Mouse (Mus musculus) liver, embryonic 11.5 days (tissue): Measurements from ENCODE around the gene Upk1b. TPM values are rescaled to one million over a fixed set of nuclear protein-coding genes. Genes with fewer than 3 reads are reported as not detected.

Experiments
- ATAC-seq: fragments of 200-750 bp; cut with Nextera tagmentation; replicated peaks from 2 replicates; pipeline ENCODE4 v1.8.0; 2017; ENCODE audit warnings: moderate number of reproducible peaks, mild to moderate bottlenecking, moderate TSS enrichment, moderate library complexity; ENCODE audit not compliant: low FRiP score
- DNase-seq: peaks from one replicate; pipeline ENCODE4 v3.0.0-alpha.2; 2017; ENCODE audit warnings: low spot score
- H3K27ac ChIP-seq: fragments of 300-500 bp; sonication (generic); 2 replicates; pipeline ENCODE4 v1.5.1; 2014; ENCODE audit warnings: mild to moderate bottlenecking, low read depth, low read length, control low read depth
- H3K27me3 ChIP-seq: fragments of 300-500 bp; sonication (generic); replicated peaks from 2 replicates; pipeline ENCODE4 v1.6.1; 2014; ENCODE audit warnings: low read length, mixed read lengths; ENCODE audit not compliant: control insufficient read depth, insufficient read depth
- H3K36me3 ChIP-seq: fragments of 300-500 bp; sonication (generic); 2 replicates; pipeline ENCODE4 v1.6.1; 2014; ENCODE audit warnings: mild to moderate bottlenecking, low read length, moderate library complexity, mixed read lengths; ENCODE audit not compliant: control insufficient read depth, insufficient read depth
- H3K4me1 ChIP-seq: fragments of 300-500 bp; sonication (generic); replicated peaks from 2 replicates; pipeline ENCODE4 v1.6.1; 2014; ENCODE audit warnings: low read length, mixed read lengths; ENCODE audit not compliant: control insufficient read depth, insufficient read depth
- H3K4me2 ChIP-seq: fragments of 300-500 bp; sonication (generic); 2 replicates; pipeline ENCODE4 v1.6.1; 2014; ENCODE audit warnings: mild to moderate bottlenecking, control low read depth, moderate library complexity
- H3K4me3 ChIP-seq: fragments of 300-500 bp; sonication (generic); 2 replicates; pipeline ENCODE4 v1.5.1; 2014; ENCODE audit warnings: low read depth, low read length, control low read depth
- H3K9ac ChIP-seq: fragments of 300-500 bp; sonication (generic); 2 replicates; pipeline ENCODE4 v1.6.1; 2014; ENCODE audit warnings: low read depth, low read length, control low read depth
- H3K9me3 ChIP-seq: fragments of 300-500 bp; sonication (generic); 2 replicates; pipeline ENCODE4 v1.6.1; 2016; ENCODE audit warnings: low read length, inconsistent platforms, mixed read lengths; ENCODE audit not compliant: control insufficient read depth
- WGBS: fragments of 180-500 bp; shearing (Covaris S2); extraction: QIAGEN DNeasy Blood & Tissue Kit; methylation state at CpG from one replicate; pipeline ENCODE4 v1.1.7; 2014; 5-methylcytosine and 5-hydroxymethylcytosine counted together
- polyA plus RNA-seq: library from polyadenylated mRNA; unstranded; fragments of >200 nt; fragmentation: Nextera tagmentation; extraction: Ambion mirVana; gene quantifications from 2 replicates; pipeline ENCODE4 v1.2.1, GENCODE M21; 2014

Upk1b gene
- polyA plus RNA-seq, 1 experiment from 2014 or later, result 5.3 TPM

GRCm38 (mm10) chr16:38785301-38785700, 14.8 kb downstream of the Upk1b start:
- Histone ChIP-seq H3K4me3 (no peak overlapping the region), H3K36me3 (no peaks in the 10 kb centered on the region), H3K9me3 (no peaks in the 10 kb centered on the region), H3K27me3 (no peaks in the 10 kb centered on the region; the same call in 1 of the 2 replicates), H3K9ac (no peak overlapping the region), H3K4me2 (no peak overlapping the region), H3K4me1 (no peaks in the 10 kb centered on the region), H3K27ac (no peak overlapping the region)
- WGBS, result 75% methylated on average over 7 of the region's 7 CpGs
- ATAC-seq (no peak), DNase-seq (no peak)

DNA sequence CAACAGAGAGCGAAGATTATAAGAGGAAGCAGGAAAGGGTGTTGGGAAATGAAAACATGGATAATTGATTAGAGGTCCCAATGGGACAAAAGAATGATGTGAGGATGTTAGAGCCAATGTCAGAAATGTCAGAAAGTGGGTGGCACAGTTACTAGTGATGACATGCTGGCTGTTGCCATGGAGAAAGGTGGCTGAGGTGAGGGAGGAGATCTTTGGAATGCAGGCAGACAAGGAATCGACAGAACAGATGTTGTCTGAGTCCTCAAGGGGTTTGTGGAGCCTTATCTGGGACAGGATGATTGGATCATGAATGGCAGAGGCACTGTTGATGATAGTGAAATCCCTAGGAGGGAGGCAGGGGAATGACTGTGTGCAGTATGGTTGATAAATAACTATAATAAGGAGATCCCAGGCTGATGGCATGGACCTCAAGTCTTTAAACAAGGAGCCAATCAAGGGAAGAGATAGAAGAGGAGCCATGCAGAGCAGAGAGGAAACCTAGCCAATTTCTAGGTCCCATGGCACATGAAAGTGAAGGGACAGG, 17.5 kb downstream of the Upk1b start:
- Histone ChIP-seq H3K4me2 (no peak overlapping the region), H3K36me3 (no peaks in the 10 kb centered on the region), H3K9ac (no peak overlapping the region), H3K27me3 (no peaks in the 10 kb centered on the region; the same call in 1 of the 2 replicates), H3K4me3 (no peak overlapping the region), H3K9me3 (no peaks in the 10 kb centered on the region), H3K4me1 (no peaks in the 10 kb centered on the region), H3K27ac (no peak overlapping the region)
- ATAC-seq (no peak), DNase-seq (no peak)
- 45% methylated on average over 2 of the region's 2 CpGs for WGBS

DNA sequence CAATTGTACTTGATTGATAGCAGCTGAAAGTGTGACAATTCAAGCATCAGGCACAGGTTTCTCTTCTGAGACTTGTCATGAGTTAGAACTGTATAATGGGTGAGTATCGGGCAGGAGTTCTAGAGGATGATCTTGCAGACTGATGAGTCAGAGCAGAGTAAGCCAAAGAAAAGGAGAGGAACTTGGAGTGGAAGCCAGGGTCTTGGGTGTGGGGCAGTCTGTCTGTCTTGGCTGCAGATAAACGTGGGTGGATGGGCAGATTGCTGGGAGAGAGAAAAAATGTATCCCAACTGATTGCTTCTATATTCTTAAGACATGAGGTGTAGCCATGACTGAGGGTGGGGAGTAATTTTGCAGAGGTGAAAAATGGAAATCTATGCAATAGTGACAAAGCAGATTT, 18.2 kb downstream of the Upk1b start:
- DNase-seq (no peak), ATAC-seq (no peak)
- WGBS, result 61% methylated on average over 2 of the region's 2 CpGs
- Histone ChIP-seq H3K4me3 (no peak overlapping the region), H3K9ac (no peak overlapping the region), H3K9me3 (no peaks in the 10 kb centered on the region), H3K27ac (no peak overlapping the region), H3K4me2 (no peak overlapping the region), H3K36me3 (no peaks in the 10 kb centered on the region), H3K4me1 (no peaks in the 10 kb centered on the region), H3K27me3 (no peaks in the 10 kb centered on the region; the same call in 1 of the 2 replicates)

DNA sequence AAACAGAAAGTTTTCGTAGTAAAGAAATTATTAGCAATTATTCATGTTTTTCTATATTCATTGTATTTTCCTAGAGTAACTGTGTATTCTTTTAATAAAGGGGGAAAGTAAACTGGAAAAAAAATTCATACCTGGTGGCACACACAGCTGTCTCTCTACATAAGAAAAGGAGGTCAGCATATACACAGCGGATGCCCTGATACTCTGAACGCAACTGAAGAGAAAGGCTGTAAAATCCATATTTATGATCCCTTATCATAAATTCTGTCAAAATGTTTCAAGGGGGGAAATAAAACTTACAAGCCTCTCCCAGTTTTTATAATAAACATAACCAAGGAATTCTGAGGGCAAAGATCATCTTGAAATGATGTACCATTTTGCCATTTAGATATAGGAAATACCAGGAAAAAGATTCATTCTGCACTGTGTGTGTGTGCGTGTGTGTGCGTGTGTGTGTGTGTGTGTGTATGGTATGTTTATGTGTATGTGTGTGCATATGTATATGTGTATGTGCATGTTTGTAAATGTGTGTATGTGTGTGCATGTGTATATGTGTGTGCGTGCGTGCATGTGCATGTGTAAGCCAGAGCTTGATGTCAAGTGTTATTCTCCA, 19.1 kb downstream of the Upk1b start:
- Histone ChIP-seq H3K4me3 (no peak overlapping the region), H3K9me3 (no peaks in the 10 kb centered on the region), H3K27ac (no peak overlapping the region), H3K27me3 (no peaks in the 10 kb centered on the region; the same call in 1 of the 2 replicates), H3K4me1 (no peaks in the 10 kb centered on the region), H3K4me2 (no peak overlapping the region), H3K36me3 (no peaks in the 10 kb centered on the region), H3K9ac (no peak overlapping the region)
- 92% methylated on average over 7 of the region's 7 CpGs for WGBS
- DNase-seq (no peak), ATAC-seq (no peak)

GRCm38 (mm10) chr16:38776342-38776741, 23.8 kb downstream of the Upk1b start:
- Histone ChIP-seq H3K36me3 (no peaks in the 10 kb centered on the region), H3K4me3 (no peak overlapping the region), H3K4me1 (no peaks in the 10 kb centered on the region), H3K9me3 (no peaks in the 10 kb centered on the region), H3K27me3 (peaks cover 3% of the 10 kb centered on the region), H3K4me2 (no peak overlapping the region), H3K9ac (no peak overlapping the region), H3K27ac (no peak overlapping the region)
- no peak for DNase-seq
- ATAC-seq, result no peak
- WGBS, result 55% methylated on average over 6 of the region's 6 CpGs

DNA sequence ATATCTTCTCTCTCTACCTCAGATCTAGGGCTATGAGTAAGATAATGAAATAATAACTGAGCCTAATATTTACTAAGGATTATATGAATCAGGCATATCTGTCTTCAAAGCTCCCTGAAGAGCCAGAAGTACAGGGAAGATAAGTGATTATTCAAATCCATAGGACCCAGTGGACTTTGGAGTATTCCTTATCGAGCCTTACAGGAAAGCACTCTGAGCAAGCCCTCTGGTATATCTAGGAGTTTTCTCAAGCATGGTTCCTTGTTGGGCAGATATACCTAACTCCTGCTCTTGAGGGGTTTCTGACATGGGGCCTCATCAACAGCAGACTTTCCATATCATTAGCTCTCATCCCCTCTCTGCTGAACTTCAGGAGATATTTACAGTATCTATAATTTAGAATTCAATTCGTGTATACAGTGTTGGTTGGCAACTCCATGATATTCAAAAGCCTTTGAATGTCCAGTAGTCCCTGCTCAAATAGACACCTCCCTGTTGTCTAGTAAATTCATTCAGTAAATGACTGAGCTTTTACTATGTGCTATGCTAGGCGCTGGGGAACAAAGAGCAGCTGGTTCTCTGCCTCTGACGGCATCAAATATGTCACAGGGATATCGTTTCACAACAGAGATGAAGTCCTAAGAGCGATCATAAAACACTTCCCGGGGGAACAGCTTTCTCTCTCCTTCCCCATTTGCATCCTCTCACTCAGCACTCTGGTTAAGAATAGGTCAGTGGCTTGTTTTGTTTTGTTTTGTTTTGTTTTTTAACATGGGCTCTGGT, 25.0 kb downstream of the Upk1b start:
- Histone ChIP-seq H3K4me3 (no peak overlapping the region), H3K27me3 (peaks cover 6% of the 10 kb centered on the region), H3K36me3 (no peaks in the 10 kb centered on the region), H3K9me3 (no peaks in the 10 kb centered on the region), H3K4me2 (no peak overlapping the region), H3K27ac (no peak overlapping the region), H3K9ac (no peak overlapping the region), H3K4me1 (no peaks in the 10 kb centered on the region)
- DNase-seq (no peak), ATAC-seq (no peak)
- 71% methylated on average over 7 of the region's 7 CpGs for WGBS

DNA sequence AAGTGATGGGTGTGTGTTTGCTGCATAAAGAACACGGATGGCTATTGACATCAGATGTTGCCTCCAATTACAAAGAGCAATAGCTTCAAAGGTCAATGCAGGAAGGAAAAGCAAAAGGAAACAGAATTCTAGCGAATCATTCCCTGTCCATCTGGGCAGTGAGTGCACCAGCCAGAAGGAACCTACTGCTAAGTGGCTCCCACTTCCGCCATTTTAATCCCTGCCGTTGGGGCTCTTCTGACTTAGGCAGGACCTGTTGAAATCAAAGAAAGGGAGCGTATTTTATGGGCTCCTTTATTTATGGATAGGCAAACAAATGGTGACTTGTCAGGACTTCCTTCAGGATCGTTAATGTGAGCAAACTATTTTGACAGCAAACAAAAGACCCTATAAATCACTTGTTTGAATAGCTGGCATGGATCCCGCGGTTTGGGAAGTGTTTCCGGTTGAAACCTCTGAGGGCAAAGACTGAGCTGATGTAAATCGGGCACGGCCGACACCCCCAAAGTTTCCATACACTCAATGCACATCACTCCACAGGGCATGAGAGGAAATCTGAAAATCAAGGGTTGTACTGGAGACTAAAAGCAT, 27.1 kb downstream of the Upk1b start:
- Histone ChIP-seq H3K27me3 (peaks cover 6% of the 10 kb centered on the region), H3K9me3 (no peaks in the 10 kb centered on the region), H3K4me3 (no peak overlapping the region), H3K4me1 (no peaks in the 10 kb centered on the region), H3K36me3 (no peaks in the 10 kb centered on the region), H3K27ac (no peak overlapping the region), H3K4me2 (no peak overlapping the region), H3K9ac (no peak overlapping the region)
- WGBS, result 66% methylated on average over 12 of the region's 12 CpGs
- ATAC-seq (no peak), DNase-seq (no peak)

DNA sequence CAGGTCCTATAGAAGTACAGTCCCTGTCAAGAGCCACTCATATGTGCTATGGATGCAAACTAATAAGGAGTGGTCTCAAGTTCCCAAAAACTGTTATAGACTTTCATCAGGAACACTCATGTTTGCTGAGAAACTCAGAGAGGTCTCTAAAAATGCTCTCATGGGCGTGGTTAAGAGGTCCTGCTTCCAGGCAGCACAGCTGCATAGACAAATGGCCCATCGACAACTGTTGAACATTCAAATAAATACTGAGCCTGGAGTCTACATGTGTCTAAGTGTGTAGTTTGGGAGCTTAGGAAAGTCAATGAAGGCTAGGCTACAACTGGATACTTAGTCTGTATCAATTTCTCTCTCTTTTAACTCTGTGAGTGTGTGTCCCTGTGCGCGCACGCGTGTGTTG, 29.0 kb downstream of the Upk1b start:
- H3K27ac ChIP-seq, result no peak overlapping the region
- no peak overlapping the region for H3K4me2 ChIP-seq
- H3K36me3 ChIP-seq, result no peaks in the 10 kb centered on the region
- peaks cover 6% of the 10 kb centered on the region; the same call in 1 of the 2 replicates for H3K27me3 ChIP-seq
- ATAC-seq (no peak), DNase-seq (no peak)
- 93% methylated on average over 6 of the region's 6 CpGs for WGBS
- H3K4me1 ChIP-seq, result no peaks in the 10 kb centered on the region
- no peak overlapping the region for H3K9ac ChIP-seq
- no peaks in the 10 kb centered on the region for H3K9me3 ChIP-seq
- H3K4me3 ChIP-seq, result no peak overlapping the region
